Mouse (Mus musculus) thymus, adult 2 months (tissue): Measurements from ENCODE around the gene Nup188.

Experiments
- CTCF ChIP-seq: fragments of 200-500 bp; IDR thresholded peaks from 2 replicates; pipeline ENCODE4 v1.5.1; 2012; ENCODE audit warnings: mild to moderate bottlenecking, control low read depth, low read length, moderate library complexity, borderline replicate concordance; ENCODE audit not compliant: control insufficient read depth, poor library complexity, insufficient read depth; ENCODE audit errors: extremely low read depth
- POLR2A ChIP-seq: fragments of 200-500 bp; IDR thresholded peaks from 2 replicates; pipeline ENCODE4 v1.6.1; 2012; ENCODE audit warnings: mild to moderate bottlenecking, low read length, control low read depth, moderate library complexity; ENCODE audit not compliant: control insufficient read depth, poor library complexity, insufficient read depth; ENCODE audit errors: extremely low read depth

- TF ChIP-seq CTCF (no peak), POLR2A (no peak)
Observed at GRCm38 (mm10) chr2:30255631-30256395, 30.4 kb upstream of the Nup188 start.
